Mouse (Mus musculus) limb, embryonic 11.5 days (tissue): ENCODE measurements around the gene Acat2. TPM values are rescaled to one million over a fixed set of nuclear protein-coding genes. Genes with fewer than 3 reads are reported as not detected.
"Not testable (repeated sequence)": the region's sequence is repeated elsewhere in the genome, so short reads cannot be mapped to it uniquely, and the experiment has no call there.

Experiments
- ATAC-seq: fragments of 200-750 bp; cut with Nextera tagmentation; 2 replicates; pipeline ENCODE4 v1.8.0; 2017; ENCODE audit warnings: low read depth; ENCODE audit not compliant: insufficient number of reproducible peaks, low FRiP score, low TSS enrichment
- DNase-seq: peaks from one replicate; pipeline ENCODE4 v3.0.0-alpha.2; 2015; ENCODE audit warnings: low spot score
- H3K27ac ChIP-seq: fragments of 300-500 bp; sonication (generic); replicated peaks from 2 replicates; pipeline ENCODE4 v1.5.1; 2014; ENCODE audit warnings: low read depth, mild to moderate bottlenecking, low read length
- H3K27me3 ChIP-seq: fragments of 300-500 bp; sonication (generic); 2 replicates; pipeline ENCODE4 v1.6.1; 2014; ENCODE audit warnings: mild to moderate bottlenecking, low read length, mixed read lengths; ENCODE audit not compliant: control insufficient read depth, insufficient read depth
- H3K36me3 ChIP-seq: fragments of 300-500 bp; sonication (generic); 2 replicates; pipeline ENCODE4 v1.6.1; 2014; ENCODE audit warnings: mild to moderate bottlenecking, low read length, moderate library complexity, mixed read lengths; ENCODE audit not compliant: control insufficient read depth, insufficient read depth
- H3K4me1 ChIP-seq: fragments of 300-500 bp; sonication (generic); 2 replicates; pipeline ENCODE4 v1.6.1; 2014; ENCODE audit warnings: low read length, mixed read lengths; ENCODE audit not compliant: control insufficient read depth, insufficient read depth
- H3K4me2 ChIP-seq: fragments of 300-500 bp; sonication (generic); 2 replicates; pipeline ENCODE4 v1.6.1; 2014; ENCODE audit warnings: low read depth, mild to moderate bottlenecking, moderate library complexity; ENCODE audit not compliant: severe bottlenecking
- H3K4me3 ChIP-seq: fragments of 300-500 bp; sonication (generic); 2 replicates; pipeline ENCODE4 v1.5.1; 2014; ENCODE audit warnings: low read depth, low read length
- H3K9ac ChIP-seq: fragments of 300-500 bp; sonication (generic); 2 replicates; pipeline ENCODE4 v1.6.1; 2014; ENCODE audit warnings: mild to moderate bottlenecking, low read length
- H3K9me3 ChIP-seq: fragments of 300-500 bp; sonication (generic); 2 replicates; pipeline ENCODE4 v1.6.1; 2016; ENCODE audit warnings: low read length; ENCODE audit not compliant: control insufficient read depth
- WGBS: fragments of 180-500 bp; shearing (Covaris S2); extraction: QIAGEN DNeasy Blood & Tissue Kit; methylation state at CpG from one replicate; pipeline ENCODE4 v1.1.7; 2014; 5-methylcytosine and 5-hydroxymethylcytosine counted together
- polyA plus RNA-seq: library from polyadenylated mRNA; unstranded; fragments of >200 nt; fragmentation: Nextera tagmentation; extraction: Ambion mirVana; gene quantifications from 2 replicates; pipeline ENCODE4 v1.2.1, GENCODE M21; 2014

The Acat2 gene
- polyA plus RNA-seq, 1 experiment from 2014 or later = 236 TPM

GRCm38 (mm10) chr17:12909361-12910280, 50.9 kb downstream of the Acat2 start, which contains the start of gene Pnldc1:
TSS of gene Pnldc1 (minus strand) at chr17:12910230.
- WGBS = 80% methylated on average over 35 of the region's 35 CpGs
- Histone ChIP-seq H3K9me3 (no peaks in the 10 kb centered on the region), H3K27ac (no peak within 1 kb of the TSS), H3K27me3 (no peaks in the 10 kb centered on the region), H3K4me2 (no peak within 1 kb of the TSS), H3K36me3 (peaks cover 20% of the 10 kb centered on the region), H3K9ac (no peak within 1 kb of the TSS), H3K4me1 (no peaks in the 10 kb centered on the region), H3K4me3 (no peak within 1 kb of the TSS)
- ATAC-seq (no peak), DNase-seq (no peak)

GRCm38 (mm10) chr17:12906436-12906835, 54.1 kb downstream of the Acat2 start:
- no peak overlapping the region for H3K27ac ChIP-seq
- H3K36me3 ChIP-seq = peaks cover 10% of the 10 kb centered on the region; the same call in 1 of the 2 replicates
- WGBS = 96% methylated on average over 9 of the region's 9 CpGs

GRCm38 (mm10) chr17:12905810-12906209, 54.7 kb downstream of the Acat2 start:
- Histone ChIP-seq H3K36me3 (peaks cover 9% of the 10 kb centered on the region; the same call in 1 of the 2 replicates), H3K9me3 (no peaks in the 10 kb centered on the region), H3K4me3 (no peak overlapping the region), H3K4me1 (no peaks in the 10 kb centered on the region), H3K9ac (no peak overlapping the region), H3K27ac (no peak overlapping the region), H3K4me2 (no peak overlapping the region), H3K27me3 (no peaks in the 10 kb centered on the region)
- WGBS = 80% methylated on average over 4 of the region's 4 CpGs
- DNase-seq (no peak), ATAC-seq (no peak)

More at GRCm38 (mm10) chr17:12906436-12906835, 54.1 kb downstream of the Acat2 start:
- no peaks in the 10 kb centered on the region for H3K4me1 ChIP-seq
- no peak overlapping the region for H3K4me3 ChIP-seq
- no peak overlapping the region for H3K4me2 ChIP-seq
- H3K27me3 ChIP-seq = no peaks in the 10 kb centered on the region
- ATAC-seq (no peak), DNase-seq (no peak)
- H3K9me3 ChIP-seq = no peaks in the 10 kb centered on the region
- H3K9ac ChIP-seq = no peak overlapping the region

- WGBS = 70% methylated on average over 1 of the region's 1 CpGs
- no peak for ATAC-seq
These were observed 56.2 kb downstream of the Acat2 start for GRCm38 (mm10) chr17:12904349-12904748.

GRCm38 (mm10) chr17:12903372-12904333, 56.9 kb downstream of the Acat2 start:
- DNase-seq (no peak), ATAC-seq (peak; percentile 44; the same call in 1 of the 2 replicates)
- no peaks in the 10 kb centered on the region for H3K4me1 ChIP-seq
- H3K9me3 ChIP-seq = no peaks in the 10 kb centered on the region
- H3K27me3 ChIP-seq = no peaks in the 10 kb centered on the region
- no peak overlapping the region for H3K9ac ChIP-seq
- peaks cover 6% of the 10 kb centered on the region; the same call in 1 of the 2 replicates for H3K36me3 ChIP-seq
- WGBS = 49% methylated on average over 11 of the region's 12 CpGs
- H3K27ac ChIP-seq = no peak overlapping the region
- no peak overlapping the region for H3K4me2 ChIP-seq
- no peak overlapping the region for H3K4me3 ChIP-seq

More at GRCm38 (mm10) chr17:12904349-12904748, 56.2 kb downstream of the Acat2 start:
- H3K27me3 ChIP-seq = no peaks in the 10 kb centered on the region
- no peak for DNase-seq
- no peak overlapping the region for H3K4me2 ChIP-seq
- H3K27ac ChIP-seq = no peak overlapping the region
- no peaks in the 10 kb centered on the region for H3K9me3 ChIP-seq
- no peaks in the 10 kb centered on the region for H3K4me1 ChIP-seq
- H3K9ac ChIP-seq = no peak overlapping the region
- H3K4me3 ChIP-seq = no peak overlapping the region
- peaks cover 6% of the 10 kb centered on the region; the same call in 1 of the 2 replicates for H3K36me3 ChIP-seq

- H3K9ac ChIP-seq = no peak overlapping the region
- no peaks in the 10 kb centered on the region for H3K27me3 ChIP-seq
- no peak for DNase-seq
- H3K27ac ChIP-seq = no peak overlapping the region
- H3K9me3 ChIP-seq = no peaks in the 10 kb centered on the region
- no peak for ATAC-seq
- H3K4me2 ChIP-seq = no peak overlapping the region
- H3K4me3 ChIP-seq = no peak overlapping the region
- WGBS = 97% methylated on average over 6 of the region's 6 CpGs
- H3K36me3 ChIP-seq = peaks cover 6% of the 10 kb centered on the region; the same call in 1 of the 2 replicates
- no peaks in the 10 kb centered on the region for H3K4me1 ChIP-seq
These were observed 58.3 kb downstream of the Acat2 start for GRCm38 (mm10) chr17:12902291-12902690.

- not testable (repeated sequence) for H3K27me3 ChIP-seq, H3K9ac ChIP-seq, H3K4me1 ChIP-seq, H3K36me3 ChIP-seq, DNase-seq, H3K4me2 ChIP-seq, H3K27ac ChIP-seq, ATAC-seq, H3K4me3 ChIP-seq, H3K9me3 ChIP-seq
- 48% methylated on average over 2 of the region's 2 CpGs for WGBS
These were observed 61.9 kb downstream of the Acat2 start for GRCm38 (mm10) chr17:12898607-12899006.

GRCm38 (mm10) chr17:12897674-12898073, 62.9 kb downstream of the Acat2 start:
- no peak for ATAC-seq
- Histone ChIP-seq H3K27me3 (no peaks in the 10 kb centered on the region), H3K4me2 (no peak overlapping the region), H3K27ac (no peak overlapping the region), H3K4me1 (no peaks in the 10 kb centered on the region), H3K4me3 (no peak overlapping the region), H3K9me3 (no peaks in the 10 kb centered on the region), H3K36me3 (peaks cover 4% of the 10 kb centered on the region; the same call in 1 of the 2 replicates), H3K9ac (no peak overlapping the region)
- DNase-seq = no peak
- WGBS = 89% methylated on average over 5 of the region's 5 CpGs
